Mouse (Mus musculus) CD4-positive naive resting alpha-beta T cell, adult 76 days (primary cell): ENCODE results near the gene Smim8. TPM values are rescaled to one million over a fixed set of nuclear protein-coding genes. Genes with fewer than 3 reads are reported as not detected.

Source experiments
- total RNA-seq: library from RNA; stranded (reverse); gene quantifications from one replicate; pipeline ENCODE4 v1.2.4, GENCODE M21; 2023

The Smim8 gene
- 14.4 TPM for total RNA-seq

GRCm38 (mm10) chr4:34777677-34778527 is at the start of gene Smim8:
Gene Smim8 (minus strand): TSS chr4:34778423.

GRCm38 (mm10) chr4:34756163-34756562 is 22.1 kb downstream of the Smim8 start, which contains the start of gene Gm136:
Gene Gm136 (minus strand): TSS chr4:34756263.

GRCm38 (mm10) chr4:34729851-34730341 is 48.3 kb downstream of the Smim8 start, which contains the start of gene Cfap206:
Gene Cfap206 (minus strand): TSS chr4:34730206.

Other genes starting within 250 kb of the Smim8 start
- 69.6 TPM for gene Akirin2, start 227.5 kb downstream of the Smim8 start, total RNA-seq
- 98.1 TPM for gene Orc3, start 163.5 kb downstream of the Smim8 start, total RNA-seq
- 15.2 TPM for gene Rars2, start 163.5 kb downstream of the Smim8 start, total RNA-seq
- gene Slc35a1, start 91.0 kb downstream of the Smim8 start, total RNA-seq: 13.5 TPM
- not detected for gene Cfap206, start 48.2 kb downstream of the Smim8 start, total RNA-seq
- not detected for gene Gm136, start 22.2 kb downstream of the Smim8 start, total RNA-seq
- gene Zfp292, start 104.5 kb upstream of the Smim8 start, total RNA-seq: 73.2 TPM
- not detected for gene Cga, start 115.4 kb upstream of the Smim8 start, total RNA-seq